Mouse (Mus musculus) lung, postnatal 4 days (tissue): ENCODE measurements around the gene Trpc3.

Experiments
- DNase-seq, 2 experiments: peaks; one replicate each; pipeline ENCODE4 v3.0.0; 2021

Gene Trpc3

GRCm38 (mm10) chr3:36598811-36599210, 91.2 kb downstream of the Trpc3 start:
- DNase-seq: no peak

GRCm38 (mm10) chr3:36571827-36572378, 118.1 kb downstream of the Trpc3 start, which contains the start of gene Ccna2:
Gene Ccna2, minus strand, starts transcription at chr3:36572150.
- peak; percentile 99 to 100 for DNase-seq

- DNase-seq: no peak
These were observed 118.6 kb downstream of the Trpc3 start for GRCm38 (mm10) chr3:36571361-36571826.
